Mouse (Mus musculus) cerebellum, postnatal 25 days (tissue): ENCODE measurements around the gene Ric8a.
"Not testable (repeated sequence)": the region's sequence is repeated elsewhere in the genome, so short reads cannot be mapped to it uniquely, and the experiment has no call there.

Experiments
- DNase-seq, 2 experiments: peaks; one replicate each; pipeline ENCODE4 v3.0.0; 2021; ENCODE audit warnings: mixed read lengths in 2 of 2

Gene Ric8a

GRCm38 (mm10) chr7:140847755-140848580 is 8.8 kb upstream of the Ric8a start, which contains the start of gene Odf3:
Gene Odf3, plus strand, starts transcription at chr7:140847805.
- DNase-seq = no peak

DNA sequence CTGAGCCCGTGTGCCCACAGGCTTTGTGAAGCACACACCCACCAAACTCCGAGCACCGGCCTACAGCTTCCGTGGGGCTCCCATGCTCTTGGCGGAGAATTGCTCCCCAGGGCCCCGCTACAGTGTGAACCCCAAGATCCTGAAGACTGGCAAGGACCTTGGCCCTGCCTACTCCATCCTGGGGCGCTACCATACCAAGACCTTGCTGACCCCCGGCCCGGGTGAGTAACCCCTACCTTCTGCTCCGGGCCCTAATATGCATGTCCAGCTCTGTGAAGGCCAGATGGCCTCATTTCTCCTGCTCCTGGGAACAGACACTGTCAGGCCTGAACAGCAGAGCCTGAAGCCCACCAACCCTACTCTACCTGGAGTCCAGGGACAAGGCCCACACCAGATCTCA is 8.2 kb upstream of the Ric8a start:
- DNase-seq = no peak

DNA sequence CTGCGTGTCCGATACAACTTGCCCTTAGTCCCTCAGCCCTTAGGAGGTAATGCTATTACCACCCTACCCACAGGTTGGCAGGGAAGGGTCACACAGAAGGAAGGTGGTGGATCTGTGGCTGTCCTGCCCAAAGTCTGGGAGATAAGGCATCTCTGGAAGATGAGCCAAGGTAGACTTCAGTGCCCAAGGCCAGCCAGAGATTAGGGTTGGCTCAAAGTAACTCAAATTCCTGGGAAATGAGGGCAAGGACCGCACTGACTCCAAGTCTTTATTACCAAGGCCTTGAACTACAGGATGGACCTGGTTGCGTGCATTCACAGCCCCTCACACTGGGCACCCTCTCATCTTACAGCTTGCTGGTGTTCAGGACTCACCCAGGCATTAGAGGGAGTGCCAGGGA is 4.8 kb upstream of the Ric8a start:
- no peak for DNase-seq

DNA sequence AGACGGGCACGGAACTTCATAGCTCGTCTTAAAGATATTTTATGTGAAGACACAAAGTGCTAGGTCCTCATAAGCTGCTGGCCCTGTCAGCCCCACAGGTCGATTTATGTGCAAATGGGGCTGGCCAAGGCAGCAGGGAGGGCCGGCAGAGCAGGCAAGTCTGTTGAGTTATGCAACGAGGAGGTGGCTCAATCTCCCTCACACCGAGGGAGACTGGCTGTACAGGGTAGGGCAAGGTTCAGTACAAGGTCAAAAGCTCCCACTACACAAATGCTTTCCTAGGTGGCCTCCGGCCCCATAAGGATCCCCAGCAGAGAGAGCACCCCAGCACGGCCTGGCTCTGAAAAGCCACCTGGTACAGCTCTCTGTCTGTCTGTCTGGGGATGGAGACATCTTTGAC is 3.4 kb upstream of the Ric8a start:
- DNase-seq = no peak

- DNase-seq = no peak
Measured at GRCm38 (mm10) chr7:140854483-140854882, 2.3 kb upstream of the Ric8a start.

GRCm38 (mm10) chr7:140855181-140855580 is 1.6 kb upstream of the Ric8a start:
- DNase-seq = no peak

- DNase-seq = peak; percentile 85 to 87
Measured at GRCm38 (mm10) chr7:140855860-140856784, 635 bp upstream of the Ric8a start, which contains the start of gene Gm45785. Gene Gm45785, minus strand, starts transcription at chr7:140856331.

DNA sequence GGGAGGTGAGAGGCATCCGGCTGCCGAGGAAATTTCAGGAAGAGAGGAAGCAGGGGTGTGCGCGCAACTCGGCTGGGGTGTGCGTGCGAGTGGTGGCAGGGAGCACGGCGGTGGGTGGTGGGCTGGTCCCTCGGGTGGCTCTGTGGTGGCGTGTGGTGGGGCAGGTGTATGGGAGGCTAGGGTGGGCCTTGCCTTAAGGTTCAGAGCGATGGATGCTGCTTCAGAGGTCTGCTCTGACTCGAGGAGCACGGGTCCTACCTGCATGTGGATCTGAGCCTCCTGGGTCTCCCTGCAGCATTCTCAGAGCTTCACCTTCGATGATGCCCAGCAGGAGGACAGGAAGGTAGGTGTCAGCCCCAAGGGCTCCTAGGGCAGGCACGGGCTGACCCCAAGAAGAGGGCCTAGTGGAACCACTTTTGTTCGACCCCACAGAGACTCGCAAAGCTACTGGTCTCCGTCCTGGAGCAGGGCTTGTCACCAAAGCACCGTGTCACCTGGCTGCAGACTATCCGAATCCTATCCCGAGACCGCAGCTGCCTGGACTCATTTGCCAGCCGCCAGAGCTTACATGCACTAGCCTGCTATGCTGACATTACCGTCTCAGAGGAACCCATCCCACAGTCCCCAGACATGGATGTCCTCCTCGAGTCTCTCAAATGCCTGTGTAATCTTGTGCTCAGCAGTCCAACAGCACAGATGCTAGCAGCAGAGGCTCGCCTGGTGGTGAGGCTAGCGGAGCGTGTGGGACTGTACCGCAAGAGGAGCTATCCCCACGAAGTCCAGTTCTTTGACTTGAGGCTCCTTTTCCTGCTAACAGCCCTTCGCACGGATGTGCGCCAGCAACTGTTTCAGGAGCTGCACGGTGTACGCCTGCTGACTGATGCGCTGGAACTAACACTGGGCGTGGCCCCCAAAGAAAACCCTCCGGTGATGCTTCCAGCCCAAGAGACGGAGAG is 1.1 kb downstream of the Ric8a start, which contains the start of gene Bet1l:
Gene Bet1l, minus strand, starts transcription at position 28 of the 956 bp plus-strand sequence.
- DNase-seq = peak; percentile 36 to 40

GRCm38 (mm10) chr7:140858746-140859145 is 2.0 kb downstream of the Ric8a start:
- no peak for DNase-seq

- DNase-seq = no peak
Measured at GRCm38 (mm10) chr7:140859997-140860396, 3.2 kb downstream of the Ric8a start.

DNA sequence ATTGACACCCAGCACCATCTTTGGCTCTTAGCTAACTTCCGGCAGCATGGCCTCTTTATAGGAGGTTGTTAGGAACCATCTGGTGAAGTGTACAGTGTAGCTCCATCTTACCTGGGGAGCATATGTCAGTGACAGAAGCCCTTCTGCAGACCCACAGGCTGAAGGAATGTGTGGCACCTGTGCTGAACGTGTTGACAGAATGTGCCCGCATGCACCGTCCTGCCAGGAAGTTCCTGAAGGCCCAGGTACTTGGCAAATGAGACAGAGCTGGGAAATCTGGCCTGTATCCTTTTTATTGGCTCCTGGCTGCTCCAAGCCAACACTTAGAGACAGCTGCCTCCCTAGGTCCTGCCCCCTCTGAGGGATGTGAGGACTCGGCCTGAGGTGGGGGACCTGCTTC is 4.0 kb downstream of the Ric8a start:
- DNase-seq = no peak

GRCm38 (mm10) chr7:140864761-140865160 is 8.0 kb downstream of the Ric8a start:
- DNase-seq = no peak

DNA sequence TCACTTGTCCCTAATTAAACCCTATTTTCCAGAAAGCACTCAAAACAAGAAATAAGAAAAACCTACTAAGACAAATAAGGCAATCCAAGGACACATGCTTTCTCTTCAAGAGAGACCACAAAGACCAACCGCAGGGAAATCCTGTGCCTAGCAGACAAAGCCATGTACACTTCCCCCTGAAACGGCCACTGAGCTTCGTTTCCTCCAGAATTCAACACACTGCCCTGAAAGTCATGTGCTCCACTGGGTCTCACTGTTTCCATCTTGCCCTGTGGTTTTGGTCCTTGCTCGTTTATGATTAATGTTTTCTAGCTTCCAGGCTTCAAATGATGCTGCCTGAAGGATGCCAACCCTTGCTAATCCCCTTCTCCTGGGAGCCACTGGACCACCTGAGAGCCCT is 17.5 kb downstream of the Ric8a start:
- DNase-seq = no peak

DNA sequence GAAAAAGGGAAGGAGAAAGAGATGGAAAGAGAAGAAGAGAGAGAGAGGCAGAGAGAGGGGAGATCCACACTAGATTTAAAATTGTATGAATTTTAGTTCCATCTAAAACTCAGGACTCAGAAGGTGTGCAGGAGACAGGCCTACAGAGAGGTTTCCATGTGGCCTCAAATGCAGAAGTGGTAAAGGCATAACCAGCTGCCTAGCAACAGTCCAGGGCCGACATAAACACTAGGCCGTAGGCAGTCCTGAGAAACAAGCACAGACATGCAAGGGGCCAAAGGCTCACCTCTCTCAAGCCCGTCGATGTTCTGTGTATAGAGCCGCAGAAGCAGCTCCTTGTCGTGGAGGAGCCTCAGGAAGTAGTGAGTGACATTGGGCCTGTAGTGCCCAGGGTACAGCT is 20.6 kb downstream of the Ric8a start:
- no peak for DNase-seq

- DNase-seq = no peak
Measured at GRCm38 (mm10) chr7:140879355-140879754, 22.6 kb downstream of the Ric8a start.

GRCm38 (mm10) chr7:140880419-140880818 is 23.7 kb downstream of the Ric8a start:
- DNase-seq = no peak

- no peak for DNase-seq
Measured at GRCm38 (mm10) chr7:140880865-140881515, 24.2 kb downstream of the Ric8a start.

GRCm38 (mm10) chr7:140881696-140882468 is 25.1 kb downstream of the Ric8a start, which contains the start of the genes Psmd13 and Sirt3:
Gene Psmd13, plus strand, starts transcription at chr7:140881968.
Gene Sirt3, minus strand, starts transcription at chr7:140882309.
- DNase-seq = peak; percentile 95 to 97

GRCm38 (mm10) chr7:140882469-140882803 is 25.7 kb downstream of the Ric8a start:
- DNase-seq = no peak

DNA sequence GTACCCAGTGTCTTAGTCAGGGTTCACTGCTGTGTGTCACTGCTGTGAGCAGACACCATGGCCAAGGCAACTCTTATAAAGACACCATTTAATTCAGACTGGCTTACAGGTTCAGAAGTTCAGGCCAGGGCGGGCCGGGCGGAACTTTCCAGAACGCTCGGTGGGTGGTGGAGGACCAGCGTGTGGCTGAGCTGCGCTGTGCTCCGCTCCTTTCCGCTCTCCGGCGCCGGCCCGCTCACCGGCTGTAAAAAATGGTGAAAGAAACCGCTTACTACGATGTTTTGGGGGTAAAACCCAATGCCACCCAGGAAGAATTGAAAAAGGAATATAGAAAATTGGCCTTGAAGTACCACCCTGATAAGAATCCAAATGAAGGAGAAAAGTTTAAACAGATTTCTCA is 33.9 kb downstream of the Ric8a start:
- not testable (repeated sequence) for DNase-seq

- no peak for DNase-seq
Measured at GRCm38 (mm10) chr7:140894031-140894430, 37.3 kb downstream of the Ric8a start.
